Mouse (Mus musculus) liver, adult 2 months (tissue): ENCODE measurements around the gene Rbm38.

Experiments
- CTCF ChIP-seq: fragments of 200-500 bp; IDR thresholded peaks from 2 replicates; pipeline ENCODE4 v1.5.1; 2011; ENCODE audit warnings: low read depth, low read length, control low read depth
- POLR2A ChIP-seq: fragments of 200-500 bp; IDR thresholded peaks from 2 replicates; pipeline ENCODE4 v1.6.1; 2011; ENCODE audit warnings: low read length, control low read depth; ENCODE audit not compliant: insufficient read depth; ENCODE audit errors: extremely low read depth

- TF ChIP-seq CTCF (no peak), POLR2A (no peak)
Observed at GRCm38 (mm10) chr2:173047471-173047870, 27.2 kb downstream of the Rbm38 start.
